Mouse (Mus musculus) midbrain, embryonic 12.5 days (tissue): ENCODE measurements at regions not wholly inside any gene's neighbourhood (a gene's known extent, or its start where the extent isn't known, plus 50 kb on each side); places are given as distances from the start of the nearest gene placed in this dataset.

Experiments used
- ATAC-seq: fragments of 200-750 bp; cut with Nextera tagmentation; 2 replicates; pipeline ENCODE4 v1.8.0; 2017; ENCODE audit warnings: low read depth, moderate TSS enrichment, moderate library complexity; ENCODE audit not compliant: low FRiP score
- H3K27ac ChIP-seq: fragments of 300-500 bp; sonication (generic); replicated peaks from 2 replicates; pipeline ENCODE4 v1.5.1; 2016; ENCODE audit warnings: mild to moderate bottlenecking
- H3K27me3 ChIP-seq: fragments of 300-500 bp; sonication (generic); 2 replicates; pipeline ENCODE4 v1.6.1; 2016; ENCODE audit warnings: mild to moderate bottlenecking
- H3K36me3 ChIP-seq: fragments of 300-500 bp; sonication (generic); 2 replicates; pipeline ENCODE4 v1.6.1; 2016
- H3K4me1 ChIP-seq: fragments of 300-500 bp; sonication (generic); 2 replicates; pipeline ENCODE4 v1.6.1; 2016
- H3K4me2 ChIP-seq: fragments of 300-500 bp; sonication (generic); replicated peaks from 2 replicates; pipeline ENCODE4 v1.6.1; 2016; ENCODE audit warnings: mild to moderate bottlenecking, moderate library complexity
- H3K4me3 ChIP-seq: fragments of 300-500 bp; sonication (generic); 2 replicates; pipeline ENCODE4 v1.5.1; 2016; ENCODE audit warnings: mild to moderate bottlenecking
- H3K9ac ChIP-seq: fragments of 300-500 bp; sonication (generic); replicated peaks from 2 replicates; pipeline ENCODE4 v1.6.1; 2016; ENCODE audit warnings: mild to moderate bottlenecking, moderate library complexity
- H3K9me3 ChIP-seq: fragments of 300-500 bp; sonication (generic); 2 replicates; pipeline ENCODE4 v1.6.1; 2016; ENCODE audit warnings: mild to moderate bottlenecking
- WGBS: fragments of 180-500 bp; shearing (Covaris S2); methylation state at CpG from one replicate; pipeline ENCODE4 v1.1.7; 2016; 5-methylcytosine and 5-hydroxymethylcytosine counted together

DNA sequence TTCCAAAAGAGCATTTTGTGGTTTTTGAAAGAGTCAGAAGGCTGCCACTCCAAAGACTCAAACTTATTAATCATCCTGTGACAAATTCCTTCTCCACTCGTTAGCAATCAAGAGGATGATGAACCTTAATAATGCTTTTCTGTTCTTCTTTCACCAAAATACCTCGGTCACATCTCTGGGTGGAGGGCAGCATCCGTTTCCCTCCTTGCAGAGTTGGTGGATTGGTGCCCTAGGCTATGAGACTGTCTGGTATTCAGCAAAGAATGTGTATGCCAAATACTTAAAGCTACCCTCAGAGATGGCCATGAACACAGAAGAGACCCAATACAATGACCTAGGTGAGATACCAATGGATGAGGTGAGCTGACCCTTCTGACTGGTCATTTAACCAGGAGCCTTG lies 226.6 kb downstream of the Agtpbp1 start:
- Histone ChIP-seq H3K4me3 (no peak overlapping the region), H3K27ac (no peak overlapping the region), H3K4me2 (no peak overlapping the region), H3K9ac (no peak overlapping the region), H3K36me3 (no peaks in the 10 kb centered on the region), H3K27me3 (no peaks in the 10 kb centered on the region), H3K4me1 (no peaks in the 10 kb centered on the region; the same call in 1 of the 2 replicates), H3K9me3 (no peaks in the 10 kb centered on the region)
- 78% methylated on average over 3 of the region's 3 CpGs for WGBS
- no peak for ATAC-seq

DNA sequence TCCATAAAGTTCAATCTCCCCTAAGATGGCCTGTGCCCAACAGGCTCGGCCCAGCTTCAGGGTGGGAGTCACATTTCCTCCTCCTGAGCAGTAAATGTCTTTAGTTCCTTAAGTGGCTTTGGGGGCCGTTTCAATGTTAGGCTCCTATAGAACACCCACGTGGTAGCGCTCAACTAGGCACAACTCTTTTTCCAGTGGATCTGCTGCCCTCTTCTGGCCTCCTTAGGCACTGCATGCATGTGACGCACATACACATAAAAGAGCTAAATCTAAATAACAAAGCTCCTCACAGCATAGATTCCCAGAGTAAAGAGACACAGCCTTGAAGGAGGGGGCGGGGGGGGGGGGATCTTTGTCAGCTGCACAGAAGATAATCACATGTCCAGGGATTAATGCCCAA lies 233.6 kb downstream of the Agtpbp1 start:
- peaks cover 6% of the 10 kb centered on the region; the same call in 1 of the 2 replicates for H3K9me3 ChIP-seq
- no peak overlapping the region for H3K27ac ChIP-seq
- H3K4me1 ChIP-seq = no peaks in the 10 kb centered on the region
- WGBS = 58% methylated on average over 6 of the region's 6 CpGs
- no peak overlapping the region for H3K4me2 ChIP-seq
- H3K4me3 ChIP-seq = no peak overlapping the region
- no peak overlapping the region for H3K9ac ChIP-seq
- H3K36me3 ChIP-seq = no peaks in the 10 kb centered on the region
- no peak for ATAC-seq
- no peaks in the 10 kb centered on the region for H3K27me3 ChIP-seq

DNA sequence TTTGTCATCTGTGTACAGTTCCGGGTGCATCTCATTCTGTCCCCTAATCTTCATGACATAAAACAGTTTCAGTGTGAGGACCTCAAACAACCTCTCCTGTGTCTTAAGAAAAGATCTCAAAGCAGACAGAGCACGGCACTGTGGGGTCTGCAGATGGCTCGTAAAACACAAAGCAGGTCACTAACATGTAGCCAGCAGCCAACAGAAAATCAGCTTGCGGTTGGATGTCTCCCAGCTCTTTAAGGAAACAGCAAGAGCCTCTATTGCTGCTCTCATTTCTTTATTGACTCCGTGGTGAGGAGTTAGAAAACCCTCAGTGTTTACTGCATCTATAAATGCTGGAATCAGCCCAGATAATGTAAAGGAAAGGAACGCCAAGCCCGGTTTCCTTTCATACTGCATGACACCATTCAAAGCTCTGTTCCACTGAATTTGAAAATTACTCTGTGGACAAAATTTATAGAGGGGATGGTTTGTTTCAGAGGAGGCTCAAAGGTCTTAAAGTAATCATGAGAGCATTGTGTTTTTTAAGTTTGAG lies 234.3 kb downstream of the Agtpbp1 start:
- Histone ChIP-seq H3K4me3 (no peak overlapping the region), H3K4me1 (no peaks in the 10 kb centered on the region), H3K4me2 (no peak overlapping the region), H3K9ac (no peak overlapping the region), H3K27me3 (no peaks in the 10 kb centered on the region), H3K36me3 (no peaks in the 10 kb centered on the region), H3K9me3 (peaks cover 6% of the 10 kb centered on the region; the same call in 1 of the 2 replicates), H3K27ac (no peak overlapping the region)
- ATAC-seq = no peak
- WGBS = 84% methylated on average over 7 of the region's 7 CpGs

DNA sequence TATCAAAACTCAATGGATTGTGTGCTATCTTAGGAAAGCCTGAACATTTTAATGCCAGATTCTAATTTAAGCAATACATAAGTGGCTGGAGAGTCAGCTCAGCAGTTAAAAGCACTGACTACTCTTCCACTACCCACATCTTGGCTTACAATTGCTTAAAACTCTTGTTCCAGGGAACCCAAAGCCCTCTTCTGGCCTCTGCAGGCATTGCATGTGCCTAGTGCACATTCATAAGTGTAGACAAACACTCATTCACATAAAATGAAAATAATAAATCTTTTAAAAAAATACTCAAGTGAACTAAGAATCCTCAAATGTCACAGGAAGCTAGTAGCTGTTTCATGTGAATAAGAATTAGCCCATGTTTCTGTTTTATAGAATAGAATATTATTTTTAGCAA lies 236.5 kb downstream of the Agtpbp1 start:
- H3K9me3 ChIP-seq = peaks cover 6% of the 10 kb centered on the region; the same call in 1 of the 2 replicates
- H3K9ac ChIP-seq = no peak overlapping the region
- no peak for ATAC-seq
- H3K36me3 ChIP-seq = no peaks in the 10 kb centered on the region
- no peak overlapping the region for H3K4me3 ChIP-seq
- no peak overlapping the region for H3K27ac ChIP-seq
- H3K27me3 ChIP-seq = no peaks in the 10 kb centered on the region
- H3K4me1 ChIP-seq = no peaks in the 10 kb centered on the region
- H3K4me2 ChIP-seq = no peak overlapping the region

DNA sequence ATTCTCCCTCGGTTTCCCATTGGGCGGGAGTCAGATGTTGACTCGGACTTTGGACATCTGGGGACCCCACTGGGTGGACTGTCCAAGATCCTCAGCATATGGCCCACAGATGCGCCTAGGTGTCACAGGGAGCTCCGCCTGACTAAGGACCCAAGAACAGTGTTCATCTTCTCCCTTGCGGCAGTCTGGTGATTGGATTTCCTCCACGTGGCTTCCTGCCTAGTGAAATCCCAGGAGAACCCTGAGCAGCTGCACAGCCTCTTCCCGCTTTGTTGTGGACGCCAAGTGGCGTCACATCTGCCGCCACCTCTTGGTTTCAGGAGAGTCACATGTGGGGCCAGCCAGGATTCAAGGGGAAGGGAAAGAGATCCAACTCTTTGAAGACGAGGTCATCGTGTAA lies 243.2 kb downstream of the Agtpbp1 start:
- Histone ChIP-seq H3K4me3 (no peak overlapping the region), H3K36me3 (no peaks in the 10 kb centered on the region), H3K4me1 (no peaks in the 10 kb centered on the region), H3K9me3 (no peaks in the 10 kb centered on the region), H3K27me3 (no peaks in the 10 kb centered on the region), H3K9ac (no peak overlapping the region), H3K27ac (no peak overlapping the region), H3K4me2 (no peak overlapping the region)
- 87% methylated on average over 13 of the region's 13 CpGs for WGBS
- no peak for ATAC-seq

DNA sequence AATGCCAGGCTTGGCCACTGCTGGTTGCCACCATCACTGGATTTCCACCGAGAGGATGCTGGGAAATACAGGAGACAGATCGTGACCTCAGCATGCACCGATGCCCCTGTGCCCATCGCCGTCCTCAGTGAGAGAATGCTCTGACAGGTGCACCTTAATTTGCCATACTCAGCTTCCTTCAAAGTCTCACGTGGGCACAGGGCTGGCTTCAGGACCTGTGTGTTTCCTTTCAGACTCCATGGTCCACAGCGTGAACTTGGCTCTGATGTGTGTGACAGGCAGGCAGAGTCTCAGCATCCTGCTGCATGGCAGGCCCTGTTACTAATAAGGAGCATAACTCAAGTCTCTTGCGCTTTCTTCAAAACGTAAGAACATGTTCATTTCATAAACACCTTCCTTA lies 246.6 kb downstream of the Agtpbp1 start:
- Histone ChIP-seq H3K4me2 (no peak overlapping the region), H3K9me3 (no peaks in the 10 kb centered on the region)
- 92% methylated on average over 9 of the region's 9 CpGs for WGBS

DNA sequence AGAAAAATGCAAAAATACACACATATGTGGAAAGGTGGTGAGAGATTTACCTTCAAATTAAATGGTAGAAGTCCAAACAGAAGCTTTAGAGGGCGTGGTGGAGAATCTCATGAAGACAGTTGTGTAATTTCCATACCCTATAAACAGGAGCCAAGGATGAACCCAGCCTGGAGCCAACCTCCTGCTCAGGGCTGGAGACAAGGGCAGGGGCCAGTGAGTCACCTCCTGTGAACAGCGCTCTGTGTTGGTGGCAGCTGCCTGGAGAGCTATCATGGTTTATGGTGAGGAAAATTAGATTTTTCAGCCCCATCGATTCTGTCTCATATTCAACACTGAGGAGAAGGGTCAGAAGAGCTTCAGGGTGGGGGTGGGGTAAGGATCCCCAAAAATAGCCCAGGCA lies 261.1 kb downstream of the Agtpbp1 start:
- no peaks in the 10 kb centered on the region for H3K36me3 ChIP-seq
- no peaks in the 10 kb centered on the region for H3K4me1 ChIP-seq
- H3K9ac ChIP-seq = no peak overlapping the region
- H3K4me2 ChIP-seq = no peak overlapping the region
- no peak overlapping the region for H3K4me3 ChIP-seq
- no peaks in the 10 kb centered on the region for H3K27me3 ChIP-seq
- ATAC-seq = no peak
- no peak overlapping the region for H3K27ac ChIP-seq
- H3K9me3 ChIP-seq = no peaks in the 10 kb centered on the region
- WGBS = 83% methylated on average over 3 of the region's 3 CpGs

More for the DNA sequence above, 246.6 kb downstream of the Agtpbp1 start:
- ATAC-seq = no peak
- H3K27ac ChIP-seq = no peak overlapping the region
- H3K4me3 ChIP-seq = no peak overlapping the region
- H3K9ac ChIP-seq = no peak overlapping the region
- no peaks in the 10 kb centered on the region for H3K27me3 ChIP-seq
- no peaks in the 10 kb centered on the region for H3K36me3 ChIP-seq
- no peaks in the 10 kb centered on the region for H3K4me1 ChIP-seq

DNA sequence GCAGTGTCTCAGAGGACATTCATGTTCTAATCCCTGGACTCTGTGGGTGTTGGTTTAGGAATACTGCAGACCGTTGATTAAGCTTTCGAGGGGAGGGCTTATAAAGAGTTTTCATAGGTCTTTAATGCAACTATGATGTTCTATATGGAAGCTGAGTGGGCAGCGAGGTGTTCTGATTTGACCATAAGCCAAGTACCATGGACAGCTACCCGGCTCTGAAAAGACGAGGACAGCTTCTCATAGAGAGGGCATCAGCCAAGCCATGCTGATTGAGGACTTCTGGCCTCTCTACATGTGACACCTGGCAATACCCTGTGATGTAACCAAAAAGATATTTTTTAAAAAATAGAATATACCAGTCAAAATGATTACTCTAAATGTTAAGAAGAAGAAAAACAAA lies 261.6 kb downstream of the Agtpbp1 start:
- no peak overlapping the region for H3K4me3 ChIP-seq
- no peaks in the 10 kb centered on the region for H3K9me3 ChIP-seq
- no peak for ATAC-seq
- no peaks in the 10 kb centered on the region for H3K36me3 ChIP-seq
- H3K27me3 ChIP-seq = no peaks in the 10 kb centered on the region
- H3K9ac ChIP-seq = no peak overlapping the region
- 53% methylated on average over 5 of the region's 5 CpGs for WGBS
- H3K4me2 ChIP-seq = no peak overlapping the region
- H3K27ac ChIP-seq = no peak overlapping the region
- no peaks in the 10 kb centered on the region for H3K4me1 ChIP-seq

DNA sequence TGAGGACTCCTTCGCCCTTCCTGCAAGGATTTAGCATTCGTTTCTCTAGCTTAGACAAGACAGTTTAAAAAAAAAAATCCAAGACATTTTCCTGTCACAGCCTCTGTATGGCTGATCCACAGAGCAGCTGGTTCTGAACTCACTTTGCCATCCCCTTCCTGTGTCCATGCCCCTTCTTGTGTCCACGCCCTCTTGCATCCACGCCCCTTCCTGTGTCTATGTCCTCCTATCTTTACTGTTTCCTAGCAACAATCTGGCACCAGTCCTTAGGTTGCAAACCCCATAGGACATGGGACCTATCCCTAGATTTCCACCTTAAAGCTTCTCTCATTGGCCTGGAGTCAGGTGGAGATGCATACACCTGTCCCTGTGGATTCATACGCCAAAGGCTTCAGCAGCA lies 264.8 kb downstream of the Agtpbp1 start:
- H3K27ac ChIP-seq = no peak overlapping the region
- H3K4me2 ChIP-seq = no peak overlapping the region
- H3K36me3 ChIP-seq = no peaks in the 10 kb centered on the region
- no peaks in the 10 kb centered on the region for H3K4me1 ChIP-seq
- no peak overlapping the region for H3K4me3 ChIP-seq
- WGBS = 88% methylated on average over 5 of the region's 5 CpGs
- no peaks in the 10 kb centered on the region for H3K9me3 ChIP-seq
- H3K9ac ChIP-seq = no peak overlapping the region
- no peak for ATAC-seq
- no peaks in the 10 kb centered on the region for H3K27me3 ChIP-seq

DNA sequence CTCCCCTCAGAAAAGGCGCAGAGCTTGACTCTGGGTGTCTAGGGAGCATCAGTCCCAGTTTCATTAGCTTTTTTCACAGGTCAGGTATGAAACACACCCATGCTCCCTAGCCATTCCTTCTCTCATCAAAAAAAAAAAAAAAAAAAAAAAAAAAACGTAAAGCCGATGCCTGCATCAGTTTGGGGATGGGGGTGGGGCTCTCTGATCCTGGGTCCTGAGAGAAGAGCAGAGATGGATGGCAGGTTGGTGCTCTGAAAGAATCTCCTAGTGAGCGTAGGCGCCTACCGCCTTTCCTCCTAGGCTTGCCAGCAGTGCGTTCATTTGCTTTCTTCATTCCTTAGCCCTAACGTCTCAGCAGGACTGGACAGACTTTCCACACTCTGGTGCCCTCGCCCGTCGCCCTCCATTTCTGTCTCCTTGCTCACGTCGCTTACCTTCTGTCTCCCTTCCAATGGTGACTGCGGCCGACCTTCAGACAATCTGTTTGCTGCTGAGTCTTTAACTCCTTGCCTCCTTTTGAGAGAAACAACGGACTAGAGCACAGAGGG lies 267.5 kb downstream of the Agtpbp1 start:
- H3K27me3 ChIP-seq = no peaks in the 10 kb centered on the region
- no peak overlapping the region for H3K27ac ChIP-seq
- H3K4me3 ChIP-seq = no peak overlapping the region
- H3K9me3 ChIP-seq = no peaks in the 10 kb centered on the region
- H3K36me3 ChIP-seq = no peaks in the 10 kb centered on the region
- WGBS = 69% methylated on average over 16 of the region's 16 CpGs
- no peaks in the 10 kb centered on the region for H3K4me1 ChIP-seq
- H3K4me2 ChIP-seq = no peak overlapping the region
- no peak overlapping the region for H3K9ac ChIP-seq
- no peak for ATAC-seq

DNA sequence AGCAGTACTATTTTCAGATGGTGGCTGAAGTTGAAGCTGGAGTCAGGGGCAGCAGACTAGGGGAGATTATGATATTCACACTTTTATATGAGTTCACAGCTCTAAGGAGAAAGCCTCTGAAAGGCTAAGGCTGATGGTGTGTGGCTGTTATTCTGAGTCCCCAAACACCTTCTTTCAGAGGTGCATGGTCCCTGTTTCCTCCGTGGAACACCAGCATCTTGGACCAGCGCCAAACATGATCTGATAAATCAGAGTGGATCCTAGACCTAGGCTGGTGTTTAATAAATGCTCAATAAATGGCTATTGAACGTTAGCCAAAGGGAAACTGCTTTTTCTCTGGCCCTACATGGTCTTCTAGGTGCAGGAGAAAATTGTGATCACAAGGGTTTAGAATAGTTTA lies 269.2 kb downstream of the Agtpbp1 start:
- no peak overlapping the region for H3K27ac ChIP-seq
- no peaks in the 10 kb centered on the region for H3K9me3 ChIP-seq
- 68% methylated on average over 3 of the region's 3 CpGs for WGBS
- ATAC-seq = no peak
- no peaks in the 10 kb centered on the region for H3K27me3 ChIP-seq
- H3K9ac ChIP-seq = no peak overlapping the region
- no peak overlapping the region for H3K4me3 ChIP-seq
- H3K4me1 ChIP-seq = no peaks in the 10 kb centered on the region
- no peaks in the 10 kb centered on the region for H3K36me3 ChIP-seq
- no peak overlapping the region for H3K4me2 ChIP-seq

DNA sequence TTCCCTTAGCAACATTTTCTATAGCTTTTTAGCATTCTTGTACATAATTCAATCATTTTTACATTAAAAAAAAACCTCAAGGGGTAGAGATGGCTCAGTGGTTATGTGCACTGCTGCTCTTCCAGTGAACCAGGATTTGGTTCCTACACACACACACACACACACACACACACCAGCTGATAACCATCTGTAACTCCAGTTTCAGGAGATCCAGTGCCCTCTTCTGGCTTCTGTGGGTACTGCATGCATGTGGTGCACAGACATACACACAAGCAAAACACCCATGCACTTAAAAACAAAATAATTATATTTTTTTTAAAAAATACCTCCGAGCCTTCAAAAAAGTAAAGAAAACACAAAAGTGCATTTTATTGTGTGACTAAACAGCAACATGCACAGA lies 270.6 kb downstream of the Agtpbp1 start:
- Histone ChIP-seq H3K4me2 (no peak overlapping the region), H3K36me3 (no peaks in the 10 kb centered on the region), H3K27ac (no peak overlapping the region), H3K4me1 (no peaks in the 10 kb centered on the region), H3K9ac (no peak overlapping the region), H3K27me3 (no peaks in the 10 kb centered on the region), H3K9me3 (no peaks in the 10 kb centered on the region), H3K4me3 (no peak overlapping the region)
- WGBS = 68% methylated on average over 1 of the region's 1 CpGs
- ATAC-seq = no peak

DNA sequence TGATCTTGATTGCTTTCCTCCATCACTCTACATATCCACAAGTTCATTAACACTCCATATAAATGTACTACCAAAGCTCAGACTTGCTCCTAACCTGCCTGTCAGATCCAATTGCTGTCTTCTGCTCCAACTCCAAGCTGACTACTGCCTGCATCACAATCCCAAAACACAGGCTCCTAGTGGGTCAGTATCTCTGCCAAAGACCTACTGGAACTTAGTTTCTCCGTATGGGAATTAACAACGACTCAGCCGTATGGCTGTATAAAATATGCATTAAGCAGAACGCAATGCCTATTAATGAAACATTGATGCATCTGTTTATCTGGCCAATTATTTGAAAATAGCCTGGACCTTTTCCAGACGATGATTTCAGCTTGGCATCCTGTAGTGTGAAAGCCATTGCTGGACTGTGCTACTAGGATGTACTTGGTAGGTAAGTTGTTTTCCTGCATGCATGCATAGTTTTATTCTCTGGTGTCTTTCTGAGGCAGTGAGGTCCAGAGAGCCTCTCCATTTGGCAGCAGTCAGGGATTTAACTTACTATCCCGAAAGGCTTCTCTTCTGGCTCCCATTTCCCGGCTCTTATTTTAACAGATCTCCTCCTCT lies 271.2 kb downstream of the Agtpbp1 start:
- H3K4me2 ChIP-seq = no peak overlapping the region
- no peaks in the 10 kb centered on the region for H3K9me3 ChIP-seq
- H3K27me3 ChIP-seq = no peaks in the 10 kb centered on the region
- no peak for ATAC-seq
- no peaks in the 10 kb centered on the region for H3K36me3 ChIP-seq
- no peak overlapping the region for H3K27ac ChIP-seq
- 95% methylated on average over 7 of the region's 7 CpGs for WGBS
- H3K4me3 ChIP-seq = no peak overlapping the region
- H3K4me1 ChIP-seq = no peaks in the 10 kb centered on the region
- H3K9ac ChIP-seq = no peak overlapping the region
